ENCODE assay signal across 15 mouse cellular contexts in the genomic region with DNA sequence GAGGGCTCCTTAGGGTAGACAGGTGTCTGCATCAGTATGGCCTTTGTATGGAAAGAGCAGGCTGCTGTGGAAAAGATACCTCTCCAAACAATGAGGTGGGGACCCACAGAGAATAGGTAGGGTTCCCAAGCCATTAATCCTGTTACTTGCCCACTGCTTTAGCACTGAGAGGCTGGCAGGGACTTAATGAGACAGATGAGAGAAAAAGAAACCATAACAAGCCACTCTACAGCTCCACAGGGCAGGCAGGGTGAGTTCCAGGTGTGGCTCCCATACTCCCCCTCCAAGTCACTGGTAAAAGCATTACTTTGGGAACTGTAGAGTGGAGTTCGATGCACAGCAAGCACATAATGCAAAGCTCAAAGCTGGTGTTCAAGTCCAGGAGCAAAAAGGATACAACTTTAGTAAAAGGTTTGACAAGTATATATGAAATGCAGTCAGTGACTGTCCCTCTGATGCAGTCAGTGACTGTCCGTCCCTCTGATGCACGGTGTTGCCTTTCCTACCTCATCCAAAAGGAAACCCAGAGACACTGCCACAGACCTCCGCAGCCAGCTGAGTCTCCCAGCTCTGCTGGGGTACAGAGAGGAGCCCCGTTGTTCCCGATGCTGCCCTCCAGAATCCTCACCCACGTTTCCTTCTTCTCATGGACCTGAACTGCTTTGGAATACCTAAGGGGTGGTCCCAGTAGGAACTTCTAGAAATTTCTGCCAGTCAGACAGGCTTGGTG. TPM values are rescaled to one million over a fixed set of nuclear protein-coding genes. Genes with fewer than 3 reads are reported as not detected.
DNase-seq lines count a peak whose midpoint lies in the region; ATAC-seq and TF ChIP-seq lines count a peak whose summit lies in the region.
"Had no signal": no experiment of that assay in that cellular context is flagged by ENCODE, and none has a peak within 500 bp of the region (broad histone marks: within the 10 kb centered on the region; RNA-seq: fewer than 3 reads in every experiment).

No protein-coding gene starts in this region.

- H3K36me3 ChIP-seq in embryonic facial prominence, embryonic 10.5 days (replicated peaks), result no peaks in the 10 kb centered on the region
- peaks cover 30% of the 10 kb centered on the region for H3K36me3 ChIP-seq in hindbrain, embryonic 10.5 days
- no peaks in the 10 kb centered on the region for H3K36me3 ChIP-seq in midbrain, embryonic 13.5 days
- H3K36me3 ChIP-seq: embryonic facial prominence, embryonic 15.5 days; heart, embryonic 12.5 days; limb, embryonic 15.5 days; lung, embryonic 15.5 days had no signal

- no peak for TF ChIP-seq CTCF in brain, embryonic 14.5 days (IDR thresholded peaks at IDR 0.05; ENCODE audit: borderline replicate concordance, extremely low read depth, insufficient read depth, insufficient read length)

- ATAC-seq in midbrain, embryonic 13.5 days, result no peak
- ATAC-seq: inflammation-experienced regulatory T-cells, adult 6 months had no signal

- peak overlapping the region; percentile 59 for H3K9ac ChIP-seq in midbrain, embryonic 13.5 days (replicated peaks)
- H3K9ac ChIP-seq: embryonic facial prominence, embryonic 15.5 days; heart, embryonic 12.5 days; limb, embryonic 15.5 days; lung, embryonic 15.5 days had no signal

- 7% methylated on average over 7 of the region's 7 CpGs for WGBS in embryonic facial prominence, embryonic 10.5 days
- 9% methylated on average over 7 of the region's 7 CpGs for WGBS in hindbrain, embryonic 10.5 days
- WGBS in midbrain, embryonic 13.5 days, result 14% methylated on average over 7 of the region's 7 CpGs

- peaks cover 100% of the 10 kb centered on the region for H3K27me3 ChIP-seq in embryonic facial prominence, embryonic 10.5 days (replicated peaks; ENCODE audit: low read depth, poor library complexity, severe bottlenecking)
- peaks cover 76% of the 10 kb centered on the region for H3K27me3 ChIP-seq in hindbrain, embryonic 10.5 days (ENCODE audit: insufficient read depth, poor library complexity, severe bottlenecking)
- H3K27me3 ChIP-seq in midbrain, embryonic 13.5 days, result 0 out of 2 replicates have a peak, but pooled peaks cover 4% of the 10 kb centered on the region

- no peaks in the 10 kb centered on the region for H3K9me3 ChIP-seq in embryonic facial prominence, embryonic 10.5 days
- H3K9me3 ChIP-seq in hindbrain, embryonic 10.5 days, result no peaks in the 10 kb centered on the region
- no peaks in the 10 kb centered on the region for H3K9me3 ChIP-seq in midbrain, embryonic 13.5 days
- H3K9me3 ChIP-seq: embryonic facial prominence, embryonic 15.5 days; heart, embryonic 12.5 days; limb, embryonic 15.5 days; lung, embryonic 15.5 days had no signal

- peak overlapping the region; percentile 72 for H3K4me2 ChIP-seq in midbrain, embryonic 13.5 days (replicated peaks)
- H3K4me2 ChIP-seq: embryonic facial prominence, embryonic 15.5 days; heart, embryonic 12.5 days; limb, embryonic 15.5 days; lung, embryonic 15.5 days had no signal

- H3K27ac ChIP-seq in embryonic facial prominence, embryonic 10.5 days (replicated peaks), result no peak overlapping the region
- peak overlapping the region; percentile 97 for H3K27ac ChIP-seq in hindbrain, embryonic 10.5 days
- H3K27ac ChIP-seq in midbrain, embryonic 13.5 days, result peak overlapping the region; percentile 70
- H3K27ac ChIP-seq: embryonic facial prominence, embryonic 15.5 days; limb, embryonic 15.5 days; lung, embryonic 15.5 days had no signal

- H3K4me3 ChIP-seq in embryonic facial prominence, embryonic 10.5 days, result peak overlapping the region; percentile 37; the same call in 1 of the 2 replicates
- H3K4me3 ChIP-seq in hindbrain, embryonic 10.5 days, result peak overlapping the region; percentile 84
- peak overlapping the region; percentile 59 for H3K4me3 ChIP-seq in midbrain, embryonic 13.5 days (replicated peaks)
- H3K4me3 ChIP-seq: embryonic facial prominence, embryonic 15.5 days; heart, embryonic 12.5 days; limb, embryonic 15.5 days; lung, embryonic 15.5 days had no signal

- TF ChIP-seq POLR2A in brain, embryonic 14.5 days (IDR thresholded peaks at IDR 0.05; ENCODE audit: borderline replicate concordance, extremely low read depth, insufficient read depth, insufficient read length, poor library complexity, severe bottlenecking), result no peak

- DNase-seq in brain, embryonic 14.5 days (ENCODE audit: low read depth), result peak; percentile 56
- no peak for DNase-seq in embryonic facial prominence, embryonic 10.5 days (ENCODE audit: low spot score)
- DNase-seq in hindbrain, embryonic 10.5 days (ENCODE audit: low spot score), result no peak
- DNase-seq in right cerebral cortex, postnatal 4 days, result no peak
- DNase-seq in lung, postnatal 14 days, result no peak
- DNase-seq in left cerebral cortex, adult 11 months (ENCODE audit: low spot score), result no peak
- DNase-seq: adrenal gland, adult 8-10 months; cerebellum, adult 18-20 months; gastrocnemius, postnatal 10 days had no signal

- H3K4me1 ChIP-seq in embryonic facial prominence, embryonic 10.5 days, result peaks cover 56% of the 10 kb centered on the region
- peaks cover 83% of the 10 kb centered on the region for H3K4me1 ChIP-seq in hindbrain, embryonic 10.5 days (replicated peaks)
- peaks cover 89% of the 10 kb centered on the region for H3K4me1 ChIP-seq in midbrain, embryonic 13.5 days (replicated peaks)

RNA-seq across cellular contexts. Expression of gene Pou3f3, which starts 14.0 kb away (rescaled TPM):
- polyA plus RNA-seq in brain, embryonic 14.5 days (2012; rRNA removed), result 58.3 and 64.7 TPM in 2 replicates
- polyA plus RNA-seq in embryonic facial prominence, embryonic 10.5 days (2016; fragmentation: Nextera tagmentation; extraction: Ambion mirVana), result 6.8 and 7.5 TPM in 2 replicates
- polyA plus RNA-seq in hindbrain, embryonic 10.5 days (2016; fragmentation: Nextera tagmentation; extraction: Ambion mirVana), result 16.8 and 17.8 TPM in 2 replicates
- 28.2 and 28.4 TPM in 2 replicates for polyA plus RNA-seq in midbrain, embryonic 13.5 days (2015; fragmentation: Nextera tagmentation; extraction: Ambion mirVana)
- polyA plus RNA-seq: inflammation-experienced regulatory T-cells, adult 6 months had no signal
